Mouse (Mus musculus) stomach, postnatal 0 days (tissue): ENCODE results near the gene Bmpr1a.

Experiments
- CTCF ChIP-seq: IDR thresholded peaks from 2 replicates; pipeline ENCODE4 v1.5.1; 2016; ENCODE audit warnings: antibody characterized with exemption, low read depth, mild to moderate bottlenecking, moderate library complexity
- EP300 ChIP-seq: optimal IDR thresholded peaks from 2 replicates; pipeline ENCODE3; 2016; ENCODE audit warnings: antibody characterized with exemption

- no peak for TF ChIP-seq CTCF
- no peak for TF ChIP-seq EP300
Measured at GRCm38 (mm10) chr14:34512602-34513001, 9.5 kb upstream of the Bmpr1a start.
